Mouse (Mus musculus): ENCODE data around the gene Dock7. TPM values are rescaled to one million over a fixed set of nuclear protein-coding genes. Genes with fewer than 3 reads are reported as not detected.

Gene Dock7
- total RNA-seq, 2 experiments from 2014 or later, result 30.7 to 37.4 TPM

- peak; percentile 73 to 85 for DNase-seq (ENCODE audit: extremely low spot score in 1 of 2, low spot score in 1 of 2)
These were observed 197.8 kb downstream of the Dock7 start for GRCm38 (mm10) chr4:98922643-98923567.

GRCm38 (mm10) chr4:98922061-98922642, 198.6 kb downstream of the Dock7 start:
- no peak for DNase-seq (ENCODE audit: extremely low spot score in 1 of 2, low spot score in 1 of 2)

- no peak for DNase-seq (ENCODE audit: extremely low spot score in 1 of 2, low spot score in 1 of 2)
These were observed 199.8 kb downstream of the Dock7 start for GRCm38 (mm10) chr4:98920896-98921295.

- no peak for DNase-seq (ENCODE audit: extremely low spot score in 1 of 2, low spot score in 1 of 2)
These were observed 202.5 kb downstream of the Dock7 start for GRCm38 (mm10) chr4:98918204-98918603.

- DNase-seq (ENCODE audit: extremely low spot score in 1 of 2, low spot score in 1 of 2), result no peak
These were observed 203.0 kb downstream of the Dock7 start for GRCm38 (mm10) chr4:98917724-98918123.

- no peak for DNase-seq (ENCODE audit: extremely low spot score in 1 of 2, low spot score in 1 of 2)
These were observed 210.5 kb downstream of the Dock7 start for GRCm38 (mm10) chr4:98910246-98910645.

GRCm38 (mm10) chr4:98887148-98887547, 233.6 kb downstream of the Dock7 start:
- peak; percentile 7 to 35 for DNase-seq (ENCODE audit: extremely low spot score in 1 of 2, low spot score in 1 of 2)

Other genes with a start within 250 kb of the Dock7 start
- gene Usp1, start 197.1 kb downstream of the Dock7 start, total RNA-seq (2021), result 10 to 100 TPM; 26.8 to 27.2 TPM
- under 1 TPM in 1 of 2 experiments, not detected in 1; 0.71 TPM for gene Angptl3, start 90.0 kb downstream of the Dock7 start, total RNA-seq (2021)
- 10 to 100 TPM; 32.5 to 35.1 TPM for gene Atg4c, start 73.0 kb upstream of the Dock7 start, total RNA-seq (2021)
- gene Gm12689, start 175.0 kb upstream of the Dock7 start, total RNA-seq (2021), result under 1 TPM; 0.27 to 0.63 TPM

Data from layer of hippocampus, postnatal 25 days (tissue).